Mouse (Mus musculus): ENCODE measurements around the gene Trappc3l. TPM values are rescaled to one million over a fixed set of nuclear protein-coding genes. Genes with fewer than 3 reads are reported as not detected.

The Trappc3l gene
- polyA plus RNA-seq, 1 experiment, result not detected

DNA sequence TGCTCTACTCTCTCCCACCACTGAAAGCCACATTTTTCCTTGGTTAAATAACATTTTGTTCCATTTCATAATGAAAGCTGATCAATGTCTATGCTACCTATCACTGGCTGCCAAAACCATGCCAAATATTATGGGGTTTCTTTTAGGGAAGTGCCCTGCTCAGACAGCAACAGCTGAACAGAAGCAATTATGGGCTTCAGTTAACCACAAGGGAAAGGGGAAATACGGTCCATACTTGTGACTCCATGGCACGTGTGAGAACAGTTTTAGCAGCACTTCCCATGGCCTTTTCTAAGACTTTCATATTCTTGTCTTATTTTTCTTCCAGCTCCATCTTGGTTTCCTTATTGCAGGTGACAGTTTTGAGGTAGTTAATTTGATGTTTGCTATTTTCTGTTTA, 94.0 kb downstream of the Trappc3l start:
- no peak for TF ChIP-seq GATA1 (IDR thresholded peaks at IDR 0.05; ENCODE audit: low read length)

- no peak for TF ChIP-seq GATA1 (IDR thresholded peaks at IDR 0.05; ENCODE audit: low read length)
Measured at GRCm38 (mm10) chr10:34136432-34136831, 99.0 kb downstream of the Trappc3l start.

DNA sequence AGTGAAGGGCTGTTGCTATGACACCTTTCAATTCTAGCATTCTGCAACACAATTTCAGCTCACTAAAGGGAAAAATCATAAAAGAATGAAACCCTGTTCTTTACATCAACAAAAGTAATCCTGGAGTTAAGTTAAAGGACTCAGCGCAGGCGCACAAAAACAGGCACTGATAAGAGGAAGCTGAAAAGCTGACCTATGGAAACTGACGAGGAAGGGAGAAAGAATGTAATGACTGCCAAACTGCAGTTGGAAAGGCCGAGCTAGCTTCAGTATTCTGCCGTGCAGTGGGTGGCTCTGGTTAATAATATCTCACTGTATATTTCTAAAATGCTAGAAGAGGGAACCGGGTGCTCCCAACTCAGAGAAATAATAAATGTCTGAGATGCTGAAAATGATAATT, 100.6 kb downstream of the Trappc3l start:
- no peak for TF ChIP-seq GATA1 (IDR thresholded peaks at IDR 0.05; ENCODE audit: low read length)

- no peak for TF ChIP-seq GATA1 (IDR thresholded peaks at IDR 0.05; ENCODE audit: low read length)
Measured at GRCm38 (mm10) chr10:34139768-34140167, 102.4 kb downstream of the Trappc3l start.

DNA sequence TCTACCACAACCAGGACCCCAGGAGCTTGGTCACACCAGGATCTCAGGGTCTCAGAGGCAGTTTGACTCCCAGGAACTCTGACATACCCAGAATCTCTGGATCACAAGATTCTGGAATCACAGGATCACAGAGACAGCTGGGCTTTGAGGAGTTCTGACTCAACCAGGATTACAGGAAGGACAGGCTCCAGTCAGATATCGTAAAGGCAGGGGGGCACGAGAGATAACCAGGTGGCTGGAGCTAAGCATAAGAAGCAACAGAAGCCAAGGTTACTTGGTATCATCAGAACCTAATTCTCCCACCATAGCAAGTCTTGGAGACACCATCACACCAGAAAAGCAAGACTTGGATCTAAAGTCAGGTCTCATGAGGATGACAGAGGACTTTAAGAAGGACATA, 104.3 kb downstream of the Trappc3l start:
- no peak for TF ChIP-seq GATA1 (IDR thresholded peaks at IDR 0.05; ENCODE audit: low read length)

DNA sequence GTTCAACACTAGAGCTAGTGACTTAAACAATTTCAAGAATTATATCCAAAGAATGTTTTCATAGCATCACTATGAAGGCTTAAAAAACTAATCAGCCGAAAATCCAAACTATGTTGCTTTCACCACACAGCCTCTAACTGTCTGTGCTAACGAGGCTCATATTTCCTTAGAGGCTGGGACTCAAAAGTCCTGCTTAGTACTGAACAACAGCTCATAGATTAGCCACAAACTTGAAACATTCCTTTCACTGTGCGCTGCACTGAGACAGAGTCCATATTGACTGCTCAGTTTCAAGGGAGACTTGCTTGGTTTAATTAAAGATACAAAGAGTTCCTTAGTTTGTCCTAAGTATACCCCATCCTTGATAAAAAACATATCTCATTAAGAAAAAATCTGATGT, 112.4 kb downstream of the Trappc3l start:
- no peak for TF ChIP-seq GATA1 (IDR thresholded peaks at IDR 0.05; ENCODE audit: low read length)

- TF ChIP-seq GATA1 (IDR thresholded peaks at IDR 0.05; ENCODE audit: low read length), result no peak
Measured at GRCm38 (mm10) chr10:34150454-34150853, 113.1 kb downstream of the Trappc3l start.

DNA sequence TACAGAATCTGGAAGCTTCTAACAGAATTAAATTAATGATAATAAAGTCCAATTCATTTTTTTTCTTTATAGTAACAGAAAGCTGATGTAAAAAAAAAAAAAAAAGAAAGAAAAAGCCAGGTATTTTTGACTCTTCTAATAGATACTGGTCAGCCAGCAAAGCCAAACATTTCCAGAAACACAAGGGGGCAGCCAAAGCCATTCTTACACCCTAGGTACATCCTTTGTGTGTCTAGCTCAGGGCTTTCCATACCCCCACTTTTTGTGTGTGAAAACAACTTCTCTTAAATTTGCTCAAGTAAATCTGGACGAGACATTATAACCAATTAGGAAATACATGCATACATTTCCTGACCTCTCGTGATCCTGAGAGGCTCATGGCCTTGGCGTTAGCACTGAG, 114.4 kb downstream of the Trappc3l start:
- no peak for TF ChIP-seq GATA1 (IDR thresholded peaks at IDR 0.05; ENCODE audit: low read length)

GRCm38 (mm10) chr10:34155796-34156554, 118.6 kb downstream of the Trappc3l start:
- TF ChIP-seq GATA1 (IDR thresholded peaks at IDR 0.05; ENCODE audit: low read length), result no peak

Other genes starting within 250 kb of the Trappc3l start
- not detected in 2 replicates for gene Sult3a1, start 179.9 kb upstream of the Trappc3l start, polyA plus RNA-seq (2012)
- gene Rsph4a, start 132.5 kb upstream of the Trappc3l start, polyA plus RNA-seq (2012), result not detected in 2 replicates
- gene Zup1, start 86.3 kb upstream of the Trappc3l start, polyA plus RNA-seq (2012), result 0.41 and 1.1 TPM in 2 replicates
- 72.7 and 96.4 TPM in 2 replicates for gene Rwdd1, start 18.0 kb upstream of the Trappc3l start, polyA plus RNA-seq (2012)
- not detected in 2 replicates for gene Calhm4, start 6.7 kb downstream of the Trappc3l start, polyA plus RNA-seq (2012)
- gene Calhm5, start 58.9 kb downstream of the Trappc3l start, polyA plus RNA-seq (2012), result not detected in 2 replicates
- gene Calhm6, start 90.4 kb downstream of the Trappc3l start, polyA plus RNA-seq (2012), result not detected in 2 replicates
- not detected in 2 replicates for gene Dse, start 170.1 kb downstream of the Trappc3l start, polyA plus RNA-seq (2012)
- gene Tspyl1, start 244.6 kb downstream of the Trappc3l start, polyA plus RNA-seq (2012), result 19.5 and 26.6 TPM in 2 replicates